Mouse (Mus musculus): Measurements from ENCODE around the gene Olfr549. TPM values are rescaled to one million over a fixed set of nuclear protein-coding genes. Genes with fewer than 3 reads are reported as not detected.

The Olfr549 gene
- not detected in 2 replicates for polyA plus RNA-seq (2011; ENCODE audit: insufficient read length, low read depth, missing spikeins)

GRCm38 (mm10) chr7:102549570-102549969 is at the start of gene Olfr549:
Gene Olfr549 (plus strand): TSS chr7:102549870.
- TF ChIP-seq CTCF (IDR thresholded peaks at IDR 0.05; ENCODE audit: borderline replicate concordance, insufficient read depth, low read length), result no peak
- TF ChIP-seq POLR2A (IDR thresholded peaks at IDR 0.05; ENCODE audit: low read depth, low read length), result no peak
- Histone ChIP-seq H3K4me3 (ENCODE audit: insufficient read depth, low read length) (no peak within 1 kb of the TSS), H3K4me1 (ENCODE audit: control insufficient read depth, insufficient read depth, low read length) (no peaks in the 10 kb centered on the region), H3K27ac (ENCODE audit: insufficient read depth, low read length) (no peak within 1 kb of the TSS)

DNA sequence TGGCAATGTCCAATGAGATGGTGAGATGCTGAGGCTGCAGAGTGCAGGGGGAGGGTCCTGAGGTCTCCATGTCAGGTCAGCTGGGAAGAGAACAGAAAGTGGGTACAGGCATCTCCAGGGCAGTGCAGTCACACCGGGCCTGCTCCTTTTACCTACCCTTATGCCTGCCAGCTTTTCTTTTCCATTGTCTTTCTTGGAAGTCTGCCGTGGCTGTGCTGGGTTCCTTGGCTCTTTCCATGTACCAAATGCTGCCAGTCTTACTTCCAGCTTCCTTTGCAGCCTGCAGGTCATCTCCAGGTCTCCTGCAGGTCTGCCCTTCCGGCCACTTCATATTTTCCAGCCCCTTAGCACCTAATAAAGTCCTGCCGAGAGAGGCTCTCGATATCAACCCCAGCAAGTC is 47.7 kb upstream of the Olfr549 start:
- TF ChIP-seq CTCF (IDR thresholded peaks at IDR 0.05; ENCODE audit: borderline replicate concordance, insufficient read depth, low read length), result no peak
- no peak for TF ChIP-seq POLR2A (IDR thresholded peaks at IDR 0.05; ENCODE audit: low read depth, low read length)

GRCm38 (mm10) chr7:102506848-102507247 is 42.8 kb upstream of the Olfr549 start:
- no peak overlapping the region for H3K27ac ChIP-seq (ENCODE audit: insufficient read depth, low read length)
- TF ChIP-seq POLR2A (IDR thresholded peaks at IDR 0.05; ENCODE audit: low read depth, low read length), result no peak
- TF ChIP-seq CTCF (IDR thresholded peaks at IDR 0.05; ENCODE audit: borderline replicate concordance, insufficient read depth, low read length), result peak; percentile 89
- no peak overlapping the region for H3K4me3 ChIP-seq (ENCODE audit: insufficient read depth, low read length)
- no peaks in the 10 kb centered on the region for H3K4me1 ChIP-seq (ENCODE audit: control insufficient read depth, insufficient read depth, low read length)

More for the DNA sequence above, 47.7 kb upstream of the Olfr549 start:
- H3K27ac ChIP-seq (ENCODE audit: insufficient read depth, low read length), result no peak overlapping the region
- H3K4me3 ChIP-seq (ENCODE audit: insufficient read depth, low read length), result no peak overlapping the region
- H3K4me1 ChIP-seq (ENCODE audit: control insufficient read depth, insufficient read depth, low read length), result no peaks in the 10 kb centered on the region

DNA sequence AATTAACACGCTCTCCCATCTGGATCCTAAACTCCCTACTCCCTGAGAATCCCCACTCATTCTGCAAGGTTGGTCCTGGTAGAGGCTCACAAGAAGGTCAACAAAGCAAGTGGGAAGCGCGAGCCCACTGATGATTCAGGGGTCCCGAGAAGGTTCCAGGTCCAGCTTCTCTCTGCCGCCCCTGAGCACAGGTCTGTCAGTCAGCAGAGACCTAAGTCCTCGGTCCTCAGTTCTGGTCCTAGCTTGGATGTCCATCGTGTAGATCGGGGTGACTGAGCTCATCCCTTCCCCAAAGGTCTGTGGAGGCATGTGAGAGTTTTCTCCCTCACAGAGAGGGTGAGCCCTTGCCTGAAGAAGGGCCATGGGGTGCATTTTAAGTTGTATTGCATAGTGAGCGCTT is 41.6 kb upstream of the Olfr549 start:
- TF ChIP-seq CTCF (IDR thresholded peaks at IDR 0.05; ENCODE audit: borderline replicate concordance, insufficient read depth, low read length), result no peak
- no peak for TF ChIP-seq POLR2A (IDR thresholded peaks at IDR 0.05; ENCODE audit: low read depth, low read length)
- Histone ChIP-seq H3K4me1 (ENCODE audit: control insufficient read depth, insufficient read depth, low read length) (no peaks in the 10 kb centered on the region; the same call in 1 of the 2 replicates), H3K4me3 (ENCODE audit: insufficient read depth, low read length) (no peak overlapping the region), H3K27ac (ENCODE audit: insufficient read depth, low read length) (no peak overlapping the region)

- Histone ChIP-seq H3K4me1 (ENCODE audit: control insufficient read depth, insufficient read depth, low read length) (no peaks in the 10 kb centered on the region; the same call in 1 of the 2 replicates), H3K4me3 (ENCODE audit: insufficient read depth, low read length) (no peak overlapping the region)
- TF ChIP-seq POLR2A (IDR thresholded peaks at IDR 0.05; ENCODE audit: low read depth, low read length), result no peak
These were observed 41.0 kb upstream of the Olfr549 start for GRCm38 (mm10) chr7:102508666-102509065.

GRCm38 (mm10) chr7:102509726-102510125 is 39.9 kb upstream of the Olfr549 start:
- H3K4me3 ChIP-seq (ENCODE audit: insufficient read depth, low read length), result no peak overlapping the region
- H3K4me1 ChIP-seq (ENCODE audit: control insufficient read depth, insufficient read depth, low read length), result no peaks in the 10 kb centered on the region; the same call in 1 of the 2 replicates
- no peak overlapping the region for H3K27ac ChIP-seq (ENCODE audit: insufficient read depth, low read length)
- no peak for TF ChIP-seq CTCF (IDR thresholded peaks at IDR 0.05; ENCODE audit: borderline replicate concordance, insufficient read depth, low read length)
- no peak for TF ChIP-seq POLR2A (IDR thresholded peaks at IDR 0.05; ENCODE audit: low read depth, low read length)

More at GRCm38 (mm10) chr7:102508666-102509065, 41.0 kb upstream of the Olfr549 start:
- no peak overlapping the region for H3K27ac ChIP-seq (ENCODE audit: insufficient read depth, low read length)

DNA sequence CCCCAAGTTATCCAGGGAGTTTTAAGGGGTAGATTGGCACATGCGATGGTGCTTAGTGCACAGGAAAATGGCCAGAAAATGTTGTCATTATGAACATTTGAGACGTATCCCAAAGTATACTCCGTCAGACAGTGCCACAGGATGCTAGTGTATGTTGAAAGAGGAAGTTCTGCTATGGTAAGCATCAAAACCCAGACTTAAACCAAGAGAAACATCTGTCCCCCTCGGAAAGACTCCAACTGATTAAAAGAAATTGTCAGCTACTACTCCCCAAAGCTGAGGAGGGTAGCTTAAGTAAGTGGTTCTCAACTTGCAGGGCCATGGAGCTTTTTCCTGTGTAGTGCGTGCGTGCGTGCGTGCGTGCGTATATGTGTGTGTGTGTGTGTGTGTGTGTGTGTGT is 37.7 kb upstream of the Olfr549 start:
- no peak for TF ChIP-seq POLR2A (IDR thresholded peaks at IDR 0.05; ENCODE audit: low read depth, low read length)
- no peak for TF ChIP-seq CTCF (IDR thresholded peaks at IDR 0.05; ENCODE audit: borderline replicate concordance, insufficient read depth, low read length)
- no peak overlapping the region for H3K27ac ChIP-seq (ENCODE audit: insufficient read depth, low read length)
- H3K4me3 ChIP-seq (ENCODE audit: insufficient read depth, low read length), result no peak overlapping the region
- no peaks in the 10 kb centered on the region; the same call in 1 of the 2 replicates for H3K4me1 ChIP-seq (ENCODE audit: control insufficient read depth, insufficient read depth, low read length)

DNA sequence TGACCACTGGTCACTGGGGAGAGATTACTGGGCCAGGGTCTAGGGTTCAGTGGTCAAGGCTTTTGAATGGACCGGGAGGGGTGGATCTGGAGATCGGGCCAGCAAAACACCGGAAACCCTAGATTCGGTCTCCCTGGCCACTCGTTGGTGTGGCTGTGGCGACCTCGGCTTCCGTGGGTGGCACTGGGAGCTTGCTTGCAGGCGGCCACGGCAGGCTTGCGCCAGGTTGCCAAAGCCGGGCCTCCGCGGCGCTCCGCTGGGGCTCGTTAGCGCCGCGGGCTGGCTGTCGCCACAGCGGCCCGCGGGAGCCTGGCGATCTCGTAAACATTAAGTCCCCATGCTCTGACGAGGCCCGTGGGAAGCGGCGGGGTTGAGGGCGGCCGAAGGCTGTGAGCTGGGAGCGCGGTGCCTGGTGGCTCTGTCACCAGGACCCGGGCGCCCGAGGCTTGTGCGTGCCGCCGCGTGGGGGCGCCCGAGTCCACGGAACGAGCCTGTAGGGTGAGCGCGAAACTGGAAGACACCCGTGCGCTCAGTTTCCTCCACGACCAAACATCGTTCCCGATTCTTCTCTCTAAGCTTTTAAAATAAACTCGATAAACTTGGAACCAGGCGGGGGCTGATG is 36.7 kb upstream of the Olfr549 start:
- Histone ChIP-seq H3K4me1 (ENCODE audit: control insufficient read depth, insufficient read depth, low read length) (no peaks in the 10 kb centered on the region; the same call in 1 of the 2 replicates), H3K27ac (ENCODE audit: insufficient read depth, low read length) (0 out of 2 replicates have a peak overlapping the region, but pooled peaks have one; percentile 36), H3K4me3 (ENCODE audit: insufficient read depth, low read length) (peak overlapping the region; percentile 22; the same call in 1 of the 2 replicates)
- TF ChIP-seq CTCF (IDR thresholded peaks at IDR 0.05; ENCODE audit: borderline replicate concordance, insufficient read depth, low read length), result peak; percentile 75
- TF ChIP-seq POLR2A (IDR thresholded peaks at IDR 0.05; ENCODE audit: low read depth, low read length), result no peak

DNA sequence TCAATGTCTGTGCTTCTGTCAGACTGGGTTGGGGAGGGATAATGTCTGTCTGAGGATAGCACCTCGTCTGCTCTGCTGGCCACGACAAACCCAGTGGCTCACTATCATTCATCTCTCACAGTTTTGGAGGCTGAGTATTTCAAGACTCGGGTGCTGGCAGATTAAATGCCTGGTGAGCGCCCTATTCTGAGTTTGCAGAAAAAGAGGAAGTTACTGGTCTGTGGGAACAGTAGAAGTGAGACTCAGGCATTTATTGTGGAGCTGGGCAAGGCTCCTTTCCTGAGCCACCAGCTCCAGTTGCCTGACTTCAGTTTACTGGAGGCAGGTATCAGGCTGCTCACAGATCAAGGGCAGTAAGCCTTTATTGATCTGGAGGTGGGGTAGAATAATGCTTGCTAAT is 35.5 kb upstream of the Olfr549 start:
- no peak overlapping the region for H3K27ac ChIP-seq (ENCODE audit: insufficient read depth, low read length)
- no peaks in the 10 kb centered on the region; the same call in 1 of the 2 replicates for H3K4me1 ChIP-seq (ENCODE audit: control insufficient read depth, insufficient read depth, low read length)
- TF ChIP-seq CTCF (IDR thresholded peaks at IDR 0.05; ENCODE audit: borderline replicate concordance, insufficient read depth, low read length) (no peak), POLR2A (IDR thresholded peaks at IDR 0.05; ENCODE audit: low read depth, low read length) (no peak)
- no peak overlapping the region for H3K4me3 ChIP-seq (ENCODE audit: insufficient read depth, low read length)

DNA sequence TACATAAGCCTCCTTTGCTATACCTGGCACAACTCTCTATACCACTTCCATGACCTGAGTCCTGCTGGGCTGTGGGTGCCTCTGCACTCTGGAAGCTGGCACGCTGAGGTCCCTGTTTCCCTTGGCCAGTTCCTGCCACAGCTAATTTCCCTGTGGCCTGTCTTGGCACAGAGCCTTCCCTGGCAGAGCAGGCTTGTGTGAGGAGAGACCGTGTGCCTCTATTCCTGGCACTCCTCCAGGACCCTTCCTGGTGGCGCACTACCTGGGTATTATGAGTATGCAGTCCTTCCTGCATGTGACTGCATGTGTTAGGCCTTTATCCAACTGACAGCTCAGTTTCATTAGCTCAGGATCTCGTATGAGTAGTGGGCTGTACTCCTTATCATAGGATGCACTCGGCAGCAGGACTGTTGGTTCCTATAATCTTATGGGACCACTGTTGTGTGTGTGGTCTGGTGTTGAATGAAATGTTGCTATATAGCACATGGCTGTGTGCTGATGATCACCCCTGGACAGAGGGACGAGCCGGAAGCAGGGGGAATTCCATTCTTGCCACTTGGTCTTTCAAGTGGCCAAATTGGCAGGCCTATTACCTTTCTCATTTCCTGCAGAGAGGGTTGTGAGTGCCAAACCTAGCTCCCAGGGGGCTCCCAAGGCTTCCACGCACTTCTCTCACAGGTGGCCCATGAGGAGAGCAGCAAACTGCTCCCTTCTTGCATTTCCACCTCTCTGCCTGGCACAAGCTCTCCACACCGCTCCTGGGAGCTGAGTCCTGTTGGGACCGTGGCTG is 33.2 kb upstream of the Olfr549 start:
- no peak overlapping the region for H3K4me3 ChIP-seq (ENCODE audit: insufficient read depth, low read length)

More for the DNA sequence above, 33.2 kb upstream of the Olfr549 start:
- Histone ChIP-seq H3K4me1 (ENCODE audit: control insufficient read depth, insufficient read depth, low read length) (no peaks in the 10 kb centered on the region; the same call in 1 of the 2 replicates), H3K27ac (ENCODE audit: insufficient read depth, low read length) (no peak overlapping the region)
- TF ChIP-seq CTCF (IDR thresholded peaks at IDR 0.05; ENCODE audit: borderline replicate concordance, insufficient read depth, low read length) (no peak), POLR2A (IDR thresholded peaks at IDR 0.05; ENCODE audit: low read depth, low read length) (no peak)
